Mouse (Mus musculus): ENCODE data around the gene Zfp961. TPM values are rescaled to one million over a fixed set of nuclear protein-coding genes. Genes with fewer than 3 reads are reported as not detected.
"Not testable (repeated sequence)": the region's sequence is repeated elsewhere in the genome, so short reads cannot be mapped to it uniquely, and the experiment has no call there.

Gene Zfp961
- polyA plus RNA-seq, 1 experiment from 2014 or later: 22.6 TPM

DNA sequence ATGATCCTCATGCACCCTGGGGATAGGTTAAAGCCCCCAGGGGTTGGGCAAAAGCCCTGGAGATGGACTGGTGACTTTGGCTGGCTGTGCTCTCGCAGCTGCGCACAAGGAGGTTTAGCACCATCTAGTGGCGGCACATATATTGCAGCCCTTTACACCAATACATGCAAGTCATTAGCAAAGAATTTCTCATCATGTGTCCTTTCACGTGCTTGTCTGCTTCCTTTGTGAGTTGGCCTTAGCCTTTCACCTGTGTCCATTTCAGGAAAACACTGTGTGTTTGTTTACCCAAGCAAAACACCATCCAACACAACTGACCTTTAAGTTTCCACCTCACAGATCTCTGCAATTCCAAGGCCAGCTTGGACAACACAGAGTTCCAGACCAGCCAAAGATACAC lies 82.1 kb downstream of the Zfp961 start:
- 27% methylated on average over 4 of the region's 4 CpGs for WGBS
- not testable (repeated sequence) for H3K4me2 ChIP-seq (ENCODE audit: low read length); H3K36me3 ChIP-seq (ENCODE audit: control insufficient read depth, insufficient read depth); H3K27me3 ChIP-seq (replicated peaks; ENCODE audit: control insufficient read depth, insufficient read depth, low read length); H3K4me1 ChIP-seq (replicated peaks; ENCODE audit: control insufficient read depth, insufficient read depth, low read length); H3K4me3 ChIP-seq (replicated peaks; ENCODE audit: low read length); ATAC-seq; H3K27ac ChIP-seq (ENCODE audit: low read length); H3K9me3 ChIP-seq (ENCODE audit: control insufficient read depth, low read length); H3K9ac ChIP-seq (replicated peaks; ENCODE audit: low read depth, low read length)

DNA sequence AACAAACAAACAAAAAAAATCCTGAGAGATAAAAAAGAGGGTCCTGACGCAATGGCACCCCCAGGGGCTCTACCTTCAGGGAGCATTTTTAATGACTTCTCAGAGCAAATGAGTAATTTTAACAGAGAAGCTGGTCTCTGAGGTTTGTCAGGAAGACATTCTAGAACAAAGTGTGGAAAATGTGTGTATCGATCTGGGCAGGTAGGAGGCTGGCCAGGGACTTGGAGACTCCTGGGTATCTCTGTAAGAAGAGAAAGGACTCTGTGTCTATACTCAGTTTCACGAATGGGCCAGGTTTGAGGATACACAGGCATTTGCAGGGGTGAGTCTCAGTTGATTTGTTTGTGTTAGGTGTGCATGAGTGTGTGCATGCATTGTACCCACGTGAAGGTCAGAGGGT lies 90.1 kb downstream of the Zfp961 start, which contains the start of gene Olfr372:
Olfr372 (plus strand) TSS at position 301 of the 400 bp plus-strand sequence.
- not testable (repeated sequence) for H3K9ac ChIP-seq (replicated peaks; ENCODE audit: low read depth, low read length); H3K4me1 ChIP-seq (replicated peaks; ENCODE audit: control insufficient read depth, insufficient read depth, low read length); H3K9me3 ChIP-seq (ENCODE audit: control insufficient read depth, low read length); H3K27me3 ChIP-seq (replicated peaks; ENCODE audit: control insufficient read depth, insufficient read depth, low read length); H3K27ac ChIP-seq (ENCODE audit: low read length); ATAC-seq; H3K4me3 ChIP-seq (replicated peaks; ENCODE audit: low read length); H3K36me3 ChIP-seq (ENCODE audit: control insufficient read depth, insufficient read depth); H3K4me2 ChIP-seq (ENCODE audit: low read length)
- WGBS: 82% methylated on average over 4 of the region's 4 CpGs

DNA sequence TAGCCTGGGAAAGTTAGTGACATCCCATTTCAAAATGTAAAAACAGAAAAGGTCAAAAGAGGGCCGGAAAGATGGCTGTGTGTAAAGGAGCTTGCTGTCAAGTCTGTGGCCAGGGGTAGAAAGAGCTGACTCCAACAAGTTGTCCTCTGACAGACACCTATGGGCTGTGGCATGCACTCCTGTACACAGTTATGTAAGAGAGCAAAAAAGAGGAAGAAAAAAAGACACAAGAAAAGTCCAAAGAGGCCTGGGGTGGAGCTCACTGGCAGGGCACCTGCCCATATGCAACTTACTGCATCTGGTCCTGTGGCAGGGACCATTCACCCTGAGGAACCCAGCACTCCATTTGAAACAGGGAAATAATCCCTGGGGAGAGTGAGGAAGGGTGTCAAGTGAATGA lies 91.7 kb downstream of the Zfp961 start:
- no peak overlapping the region for H3K4me3 ChIP-seq (replicated peaks; ENCODE audit: low read length)
- no peaks in the 10 kb centered on the region for H3K36me3 ChIP-seq (ENCODE audit: control insufficient read depth, insufficient read depth)
- ATAC-seq: no peak
- no peak overlapping the region for H3K4me2 ChIP-seq (ENCODE audit: low read length)
- H3K9me3 ChIP-seq (ENCODE audit: control insufficient read depth, low read length): no peaks in the 10 kb centered on the region
- H3K4me1 ChIP-seq (replicated peaks; ENCODE audit: control insufficient read depth, insufficient read depth, low read length): no peaks in the 10 kb centered on the region
- H3K9ac ChIP-seq (replicated peaks; ENCODE audit: low read depth, low read length): no peak overlapping the region
- 82% methylated on average over 1 of the region's 1 CpGs for WGBS
- H3K27ac ChIP-seq (ENCODE audit: low read length): no peak overlapping the region
- no peaks in the 10 kb centered on the region for H3K27me3 ChIP-seq (replicated peaks; ENCODE audit: control insufficient read depth, insufficient read depth, low read length)

Other genes with a start within 250 kb of the Zfp961 start
- 0.58 and 0.68 TPM in 2 replicates for gene B3gnt3, start 249.2 kb upstream of the Zfp961 start, polyA plus RNA-seq (2015; fragmentation: Nextera tagmentation; extraction: Ambion mirVana)
- 72.4 and 100 TPM in 2 replicates for gene Fcho1, start 225.3 kb upstream of the Zfp961 start, polyA plus RNA-seq (2015; fragmentation: Nextera tagmentation; extraction: Ambion mirVana)
- 8.7 and 8.9 TPM in 2 replicates for gene Zfp709, start 69.0 kb upstream of the Zfp961 start, polyA plus RNA-seq (2015; fragmentation: Nextera tagmentation; extraction: Ambion mirVana)
- 21.2 and 22.9 TPM in 2 replicates for gene Zfp882, start 42.4 kb upstream of the Zfp961 start, polyA plus RNA-seq (2015; fragmentation: Nextera tagmentation; extraction: Ambion mirVana)
- 31.8 and 33.5 TPM in 2 replicates for gene Zfp617, start 42.4 kb upstream of the Zfp961 start, polyA plus RNA-seq (2015; fragmentation: Nextera tagmentation; extraction: Ambion mirVana)
- gene Cyp4f18, start 58.6 kb downstream of the Zfp961 start, polyA plus RNA-seq (2015; fragmentation: Nextera tagmentation; extraction: Ambion mirVana): 0.34 and 0.79 TPM in 2 replicates
- not detected in 2 replicates for gene Olfr372, start 90.2 kb downstream of the Zfp961 start, polyA plus RNA-seq (2015; fragmentation: Nextera tagmentation; extraction: Ambion mirVana)
- gene Olfr373, start 132.1 kb downstream of the Zfp961 start, polyA plus RNA-seq (2015; fragmentation: Nextera tagmentation; extraction: Ambion mirVana): not detected in 2 replicates
- not detected in 2 replicates for gene Olfr374, start 156.0 kb downstream of the Zfp961 start, polyA plus RNA-seq (2015; fragmentation: Nextera tagmentation; extraction: Ambion mirVana)
- 214 and 253 TPM in 2 replicates for gene Tpm4, start 183.9 kb downstream of the Zfp961 start, polyA plus RNA-seq (2015; fragmentation: Nextera tagmentation; extraction: Ambion mirVana)
- 105 and 121 TPM in 2 replicates for gene Rab8a, start 210.2 kb downstream of the Zfp961 start, polyA plus RNA-seq (2015; fragmentation: Nextera tagmentation; extraction: Ambion mirVana)
- not detected in 2 replicates for gene Hsh2d, start 238.6 kb downstream of the Zfp961 start, polyA plus RNA-seq (2015; fragmentation: Nextera tagmentation; extraction: Ambion mirVana)